Mouse (Mus musculus): ENCODE data around the gene Col19a1. TPM values are rescaled to one million over a fixed set of nuclear protein-coding genes. Genes with fewer than 3 reads are reported as not detected.

Gene Col19a1
- polyA plus RNA-seq, 1 experiment from 2014 or later: 3.4 TPM

- Histone ChIP-seq H3K36me3 (no peaks in the 10 kb centered on the region), H3K9ac (replicated peaks) (no peak overlapping the region), H3K9me3 (replicated peaks) (no peaks in the 10 kb centered on the region), H3K4me1 (no peaks in the 10 kb centered on the region), H3K27me3 (replicated peaks) (no peaks in the 10 kb centered on the region), H3K27ac (replicated peaks) (no peak overlapping the region), H3K4me2 (no peak overlapping the region), H3K4me3 (replicated peaks) (no peak overlapping the region)
- ATAC-seq (ENCODE audit: low FRiP score): no peak
- WGBS: 87% methylated on average over 8 of the region's 8 CpGs
Measured at GRCm38 (mm10) chr1:24549050-24549449, 38.2 kb downstream of the Col19a1 start.

- Histone ChIP-seq H3K36me3 (no peaks in the 10 kb centered on the region), H3K27ac (replicated peaks) (no peak overlapping the region), H3K27me3 (replicated peaks) (no peaks in the 10 kb centered on the region), H3K4me1 (no peaks in the 10 kb centered on the region), H3K4me3 (replicated peaks) (no peak overlapping the region), H3K4me2 (no peak overlapping the region), H3K9me3 (replicated peaks) (no peaks in the 10 kb centered on the region), H3K9ac (replicated peaks) (no peak overlapping the region)
- no peak for ATAC-seq (ENCODE audit: low FRiP score)
- WGBS: 76% methylated on average over 1 of the region's 1 CpGs
Measured at GRCm38 (mm10) chr1:24547574-24547973, 39.7 kb downstream of the Col19a1 start.

GRCm38 (mm10) chr1:24539852-24540251 lies 47.4 kb downstream of the Col19a1 start:
- H3K27me3 ChIP-seq (replicated peaks): no peaks in the 10 kb centered on the region
- H3K9me3 ChIP-seq (replicated peaks): no peaks in the 10 kb centered on the region
- 85% methylated on average over 1 of the region's 1 CpGs for WGBS
- H3K36me3 ChIP-seq: no peaks in the 10 kb centered on the region
- H3K4me3 ChIP-seq (replicated peaks): no peak overlapping the region
- no peaks in the 10 kb centered on the region for H3K4me1 ChIP-seq
- H3K9ac ChIP-seq (replicated peaks): no peak overlapping the region
- no peak for ATAC-seq (ENCODE audit: low FRiP score)
- H3K4me2 ChIP-seq: no peak overlapping the region
- no peak overlapping the region for H3K27ac ChIP-seq (replicated peaks)

- no peak overlapping the region for H3K4me3 ChIP-seq (replicated peaks)
- ATAC-seq (ENCODE audit: low FRiP score): no peak
- H3K4me2 ChIP-seq: no peak overlapping the region
- no peak overlapping the region for H3K9ac ChIP-seq (replicated peaks)
- no peaks in the 10 kb centered on the region for H3K36me3 ChIP-seq
- H3K27ac ChIP-seq (replicated peaks): no peak overlapping the region
- 78% methylated on average over 2 of the region's 2 CpGs for WGBS
- no peaks in the 10 kb centered on the region for H3K27me3 ChIP-seq (replicated peaks)
- no peaks in the 10 kb centered on the region for H3K9me3 ChIP-seq (replicated peaks)
- H3K4me1 ChIP-seq: no peaks in the 10 kb centered on the region
Measured at GRCm38 (mm10) chr1:24527194-24527593, 60.1 kb downstream of the Col19a1 start.

GRCm38 (mm10) chr1:24517462-24517861 lies 69.8 kb downstream of the Col19a1 start:
- Histone ChIP-seq H3K27ac (replicated peaks) (no peak overlapping the region), H3K4me3 (replicated peaks) (no peak overlapping the region), H3K9ac (replicated peaks) (no peak overlapping the region), H3K36me3 (no peaks in the 10 kb centered on the region), H3K4me2 (no peak overlapping the region), H3K9me3 (replicated peaks) (no peaks in the 10 kb centered on the region), H3K27me3 (replicated peaks) (no peaks in the 10 kb centered on the region), H3K4me1 (no peaks in the 10 kb centered on the region)
- ATAC-seq (ENCODE audit: low FRiP score): no peak
- WGBS: 72% methylated on average over 4 of the region's 4 CpGs

- WGBS: 81% methylated on average over 5 of the region's 5 CpGs
- Histone ChIP-seq H3K4me1 (no peaks in the 10 kb centered on the region), H3K36me3 (no peaks in the 10 kb centered on the region), H3K9ac (replicated peaks) (no peak overlapping the region), H3K9me3 (replicated peaks) (no peaks in the 10 kb centered on the region), H3K4me2 (no peak overlapping the region), H3K4me3 (replicated peaks) (no peak overlapping the region), H3K27ac (replicated peaks) (no peak overlapping the region), H3K27me3 (replicated peaks) (no peaks in the 10 kb centered on the region)
- no peak for ATAC-seq (ENCODE audit: low FRiP score)
Measured at GRCm38 (mm10) chr1:24515341-24515740, 71.9 kb downstream of the Col19a1 start.

- Histone ChIP-seq H3K9me3 (replicated peaks) (no peaks in the 10 kb centered on the region), H3K4me2 (no peak overlapping the region)
- 83% methylated on average over 6 of the region's 6 CpGs for WGBS
Measured at GRCm38 (mm10) chr1:24511536-24511935, 75.7 kb downstream of the Col19a1 start.

DNA sequence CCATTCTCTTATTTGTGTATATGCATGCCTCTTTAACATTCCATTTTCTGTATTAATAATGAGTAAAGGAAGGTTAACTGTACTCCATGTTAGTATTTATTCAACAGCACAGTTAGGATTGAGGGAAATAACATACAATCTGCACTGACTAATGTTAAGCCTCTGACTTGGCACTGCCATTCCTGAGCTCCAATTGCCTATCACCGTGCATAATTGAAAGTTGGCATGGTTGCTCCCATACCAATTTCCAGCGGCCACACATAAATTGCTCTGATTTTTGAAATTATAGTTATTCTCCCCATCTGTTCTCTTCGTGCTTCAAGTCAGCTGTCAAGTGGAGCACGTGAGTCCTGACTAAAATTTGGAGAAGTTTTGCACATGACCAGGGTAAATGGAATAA lies 91.9 kb downstream of the Col19a1 start:
- Histone ChIP-seq H3K9ac (replicated peaks) (no peak overlapping the region), H3K9me3 (replicated peaks) (no peaks in the 10 kb centered on the region), H3K4me1 (no peaks in the 10 kb centered on the region), H3K27me3 (replicated peaks) (no peaks in the 10 kb centered on the region), H3K36me3 (no peaks in the 10 kb centered on the region), H3K4me2 (no peak overlapping the region), H3K27ac (replicated peaks) (no peak overlapping the region), H3K4me3 (replicated peaks) (no peak overlapping the region)
- 83% methylated on average over 4 of the region's 4 CpGs for WGBS
- no peak for ATAC-seq (ENCODE audit: low FRiP score)

More at GRCm38 (mm10) chr1:24511536-24511935, 75.7 kb downstream of the Col19a1 start:
- Histone ChIP-seq H3K9ac (replicated peaks) (no peak overlapping the region), H3K4me3 (replicated peaks) (no peak overlapping the region), H3K27me3 (replicated peaks) (no peaks in the 10 kb centered on the region), H3K36me3 (no peaks in the 10 kb centered on the region), H3K27ac (replicated peaks) (no peak overlapping the region), H3K4me1 (no peaks in the 10 kb centered on the region)
- no peak for ATAC-seq (ENCODE audit: low FRiP score)

DNA sequence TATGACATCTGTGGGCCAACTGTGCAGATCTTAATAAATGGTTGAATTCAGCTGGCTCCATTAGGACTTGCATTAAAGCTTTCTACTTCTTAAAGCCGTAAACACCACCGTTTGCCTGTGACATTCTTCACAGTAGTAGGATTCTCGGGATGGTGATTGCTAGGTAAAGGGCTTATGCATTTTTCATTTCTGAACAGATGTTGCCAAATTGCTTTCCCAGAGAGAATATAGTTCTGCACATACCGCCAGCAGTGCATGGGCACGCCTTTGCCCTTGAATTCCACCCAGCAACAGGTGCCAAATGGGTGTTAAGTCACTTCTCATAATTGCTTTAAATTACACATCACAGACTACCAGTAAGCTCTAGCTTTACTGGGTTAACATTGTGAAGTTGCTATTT lies 103.1 kb downstream of the Col19a1 start:
- Histone ChIP-seq H3K4me2 (no peak overlapping the region), H3K27ac (replicated peaks) (no peak overlapping the region), H3K4me1 (no peaks in the 10 kb centered on the region), H3K9ac (replicated peaks) (no peak overlapping the region), H3K9me3 (replicated peaks) (no peaks in the 10 kb centered on the region), H3K4me3 (replicated peaks) (no peak overlapping the region), H3K27me3 (replicated peaks) (no peaks in the 10 kb centered on the region), H3K36me3 (no peaks in the 10 kb centered on the region)
- WGBS: 65% methylated on average over 5 of the region's 5 CpGs
- ATAC-seq (ENCODE audit: low FRiP score): no peak

GRCm38 (mm10) chr1:24471096-24471710 lies 116.1 kb downstream of the Col19a1 start:
- H3K4me3 ChIP-seq (replicated peaks): no peak overlapping the region
- H3K27ac ChIP-seq (replicated peaks): no peak overlapping the region
- peaks cover 10% of the 10 kb centered on the region; the same call in 1 of the 2 replicates for H3K4me1 ChIP-seq
- no peaks in the 10 kb centered on the region for H3K27me3 ChIP-seq (replicated peaks)
- no peaks in the 10 kb centered on the region for H3K9me3 ChIP-seq (replicated peaks)
- H3K9ac ChIP-seq (replicated peaks): no peak overlapping the region
- no peak for ATAC-seq (ENCODE audit: low FRiP score)
- H3K36me3 ChIP-seq: no peaks in the 10 kb centered on the region
- H3K4me2 ChIP-seq: no peak overlapping the region
- WGBS: 61% methylated on average over 7 of the region's 7 CpGs

DNA sequence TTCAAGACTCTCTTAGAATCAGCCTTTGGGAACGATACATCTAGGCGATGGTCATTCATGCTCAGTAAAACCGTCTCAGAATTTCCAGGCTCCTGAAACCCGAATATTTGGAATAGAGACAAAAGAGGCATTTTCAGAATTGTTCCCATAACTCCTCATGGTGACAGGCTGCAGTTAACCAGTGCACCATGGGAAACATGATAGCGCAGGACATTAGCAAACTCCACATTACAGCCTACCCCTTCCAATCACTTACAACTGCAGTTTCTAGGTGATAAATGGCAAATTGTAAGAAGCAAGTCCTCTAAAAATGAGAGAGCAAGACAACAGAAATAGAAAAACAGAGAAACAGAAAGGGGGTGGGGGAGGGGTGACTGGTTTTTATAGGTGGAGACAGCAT lies 116.6 kb downstream of the Col19a1 start:
- H3K4me3 ChIP-seq (replicated peaks): no peak overlapping the region
- ATAC-seq (ENCODE audit: low FRiP score): peak; percentile 55
- H3K36me3 ChIP-seq: no peaks in the 10 kb centered on the region
- no peaks in the 10 kb centered on the region for H3K9me3 ChIP-seq (replicated peaks)
- WGBS: 64% methylated on average over 5 of the region's 5 CpGs
- no peaks in the 10 kb centered on the region for H3K27me3 ChIP-seq (replicated peaks)
- peaks cover 10% of the 10 kb centered on the region; the same call in 1 of the 2 replicates for H3K4me1 ChIP-seq
- no peak overlapping the region for H3K9ac ChIP-seq (replicated peaks)
- no peak overlapping the region for H3K27ac ChIP-seq (replicated peaks)
- H3K4me2 ChIP-seq: no peak overlapping the region

- no peak for ATAC-seq (ENCODE audit: low FRiP score)
- Histone ChIP-seq H3K36me3 (no peaks in the 10 kb centered on the region), H3K9me3 (replicated peaks) (no peaks in the 10 kb centered on the region), H3K27me3 (replicated peaks) (no peaks in the 10 kb centered on the region), H3K27ac (replicated peaks) (no peak overlapping the region), H3K4me3 (replicated peaks) (no peak overlapping the region), H3K4me1 (no peaks in the 10 kb centered on the region), H3K9ac (replicated peaks) (no peak overlapping the region), H3K4me2 (no peak overlapping the region)
- 68% methylated on average over 3 of the region's 3 CpGs for WGBS
Measured at GRCm38 (mm10) chr1:24461305-24461887, 125.9 kb downstream of the Col19a1 start.
